Mouse (Mus musculus) cerebellum, adult (tissue): ENCODE data around the gene Car10.

Experiments
- ATAC-seq: cut with Nextera tagmentation; 2 replicates; pipeline ENCODE4 v1.9.2; 2017; ENCODE audit warnings: mild to moderate bottlenecking, moderate library complexity, mixed read lengths; ENCODE audit not compliant: insufficient number of reproducible peaks, low FRiP score, low TSS enrichment

Car10 gene

DNA sequence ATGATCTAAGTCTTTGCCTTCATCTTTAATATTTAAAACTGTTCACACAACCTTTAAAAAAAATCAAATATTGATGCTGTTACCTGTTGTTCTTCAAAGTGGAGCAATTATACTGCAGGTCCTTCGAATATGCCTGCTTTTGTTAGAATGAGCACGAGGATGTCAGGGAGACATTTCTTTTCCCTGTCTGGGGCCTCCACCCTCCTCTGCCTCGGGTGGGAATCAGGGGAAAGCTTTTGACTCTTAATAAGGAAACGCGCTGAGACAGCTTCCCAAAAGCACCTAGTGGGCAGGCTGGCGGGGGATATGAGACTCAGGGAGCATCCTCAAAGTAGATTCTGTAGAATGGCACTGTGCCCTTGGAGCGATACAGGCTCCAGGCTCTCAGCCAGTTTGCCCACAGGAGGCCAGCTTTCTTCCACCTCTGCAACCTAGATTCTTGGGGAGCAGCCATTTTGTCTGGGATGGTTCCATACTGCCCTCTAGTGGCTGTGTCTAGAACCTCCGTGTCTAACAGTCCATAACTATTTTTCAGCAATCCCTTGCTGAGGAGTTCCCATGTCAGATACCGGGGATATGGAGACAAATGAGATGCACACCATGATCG lies 373.8 kb downstream of the Car10 start:
- ATAC-seq: peak; percentile 95

DNA sequence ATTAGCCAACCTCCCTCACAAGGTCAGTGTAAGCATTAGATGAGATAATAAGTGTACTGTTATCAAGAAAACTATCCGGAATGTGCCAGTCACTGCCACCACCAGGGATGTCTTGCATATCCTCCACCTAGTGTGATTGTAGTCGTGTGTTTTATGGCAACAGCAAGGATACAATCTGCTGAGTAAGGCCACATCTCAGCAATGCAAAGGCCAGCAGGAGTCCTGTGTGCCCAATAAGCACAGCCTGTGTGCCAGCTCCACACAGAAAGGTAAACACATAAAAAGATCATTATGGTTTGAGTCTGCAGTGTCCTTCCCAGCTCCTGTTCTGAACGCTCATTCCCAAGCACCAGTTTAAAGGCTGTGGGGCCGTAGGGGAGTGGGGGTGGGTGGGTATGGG lies 386.8 kb downstream of the Car10 start:
- no peak for ATAC-seq

DNA sequence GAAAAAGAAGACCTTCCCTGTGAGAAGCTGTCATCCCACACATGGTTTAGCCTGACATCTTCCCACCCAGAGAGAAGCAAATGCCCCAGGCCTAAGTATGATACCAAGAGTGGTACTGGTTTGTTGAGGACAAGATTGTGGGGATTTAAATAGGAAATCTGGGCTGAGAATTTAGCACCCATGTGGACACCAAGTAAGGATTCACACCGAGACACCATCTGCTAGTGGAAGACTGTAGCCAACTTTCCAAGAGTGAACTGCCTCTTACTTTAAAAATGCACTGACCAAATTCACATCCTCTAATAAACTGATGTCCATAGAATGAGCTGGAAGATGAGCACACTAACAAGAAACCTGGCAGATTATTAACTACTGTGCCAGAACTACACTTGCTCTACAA lies 389.2 kb downstream of the Car10 start:
- ATAC-seq: peak; percentile 46; the same call in 1 of the 2 replicates

DNA sequence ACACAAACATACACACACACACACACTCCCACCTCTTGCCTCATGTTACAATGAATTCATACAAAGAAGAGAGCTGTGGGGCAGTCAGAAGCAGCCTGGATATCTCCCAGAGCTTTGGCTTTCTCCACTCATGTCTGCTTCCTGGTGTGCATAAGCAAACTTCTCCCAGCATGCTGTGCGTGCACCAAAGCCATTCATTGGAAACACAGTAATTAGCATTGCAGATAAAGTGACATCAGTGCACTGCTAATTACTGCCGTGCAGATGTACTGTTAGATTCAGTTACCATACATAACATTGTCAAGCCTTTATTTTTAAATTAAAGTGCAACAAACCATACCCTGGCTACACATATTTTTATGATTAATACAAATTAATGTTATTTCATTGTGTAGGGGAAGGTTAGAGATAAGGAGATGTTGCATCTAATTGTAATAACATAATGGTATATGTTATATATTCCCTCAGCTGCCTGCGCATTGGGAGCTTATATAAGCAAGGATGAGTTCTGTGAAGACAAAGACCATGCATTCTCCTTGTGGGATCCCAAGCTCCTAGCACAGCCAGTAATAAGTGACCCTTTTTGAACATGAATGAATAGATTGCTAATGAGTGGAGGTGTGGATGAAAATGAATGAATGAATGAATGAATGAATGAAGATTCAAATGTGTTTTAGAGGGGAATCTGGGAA lies 390.2 kb downstream of the Car10 start:
- no peak for ATAC-seq

DNA sequence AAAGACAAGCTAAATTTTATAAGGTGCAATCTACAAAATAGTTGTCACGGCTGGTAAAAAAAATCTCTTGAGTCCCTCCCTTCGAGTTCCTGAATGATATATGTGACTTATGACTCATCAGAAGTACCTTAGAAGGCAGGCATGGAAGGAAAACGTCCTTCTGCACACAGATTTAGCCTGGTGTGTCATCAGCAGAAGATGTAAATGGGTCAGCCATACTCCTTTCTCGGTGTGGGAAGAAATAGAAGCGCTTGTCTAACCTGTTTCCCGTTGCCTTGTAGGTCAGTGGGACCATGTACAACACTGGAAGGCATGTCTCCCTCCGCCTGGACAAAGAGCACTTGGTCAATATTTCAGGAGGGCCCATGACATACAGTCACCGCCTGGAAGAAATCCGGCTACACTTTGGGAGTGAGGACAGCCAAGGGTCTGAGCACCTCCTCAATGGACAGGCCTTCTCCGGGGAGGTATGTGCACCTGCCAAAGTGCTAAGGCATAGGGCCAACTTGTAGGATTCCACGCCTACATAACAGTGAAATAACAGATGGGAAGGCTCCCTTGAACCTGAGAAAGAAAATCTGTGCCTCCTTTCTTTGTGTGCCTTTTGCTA lies 392.5 kb downstream of the Car10 start:
- ATAC-seq: peak; percentile 90; the same call in 1 of the 2 replicates

DNA sequence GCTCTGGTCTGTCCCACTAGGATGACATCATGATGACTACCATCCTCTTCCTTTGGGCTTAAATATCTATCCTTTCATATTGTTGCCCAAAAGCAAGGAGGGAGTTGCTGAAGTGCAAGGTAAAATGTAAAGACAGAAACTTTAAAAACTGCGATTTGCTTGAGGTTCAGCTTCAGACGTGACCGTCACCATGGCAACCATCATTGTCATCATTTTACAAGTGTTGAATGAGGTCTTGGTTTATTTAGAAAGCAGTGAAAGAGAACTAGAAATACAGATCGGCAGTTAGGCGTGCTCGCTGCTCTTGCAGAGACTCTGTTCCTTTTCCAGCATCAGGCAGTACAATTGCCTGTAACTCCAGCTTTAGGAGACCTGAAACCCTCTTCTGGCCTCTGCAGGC lies 400.1 kb downstream of the Car10 start:
- ATAC-seq: no peak

DNA sequence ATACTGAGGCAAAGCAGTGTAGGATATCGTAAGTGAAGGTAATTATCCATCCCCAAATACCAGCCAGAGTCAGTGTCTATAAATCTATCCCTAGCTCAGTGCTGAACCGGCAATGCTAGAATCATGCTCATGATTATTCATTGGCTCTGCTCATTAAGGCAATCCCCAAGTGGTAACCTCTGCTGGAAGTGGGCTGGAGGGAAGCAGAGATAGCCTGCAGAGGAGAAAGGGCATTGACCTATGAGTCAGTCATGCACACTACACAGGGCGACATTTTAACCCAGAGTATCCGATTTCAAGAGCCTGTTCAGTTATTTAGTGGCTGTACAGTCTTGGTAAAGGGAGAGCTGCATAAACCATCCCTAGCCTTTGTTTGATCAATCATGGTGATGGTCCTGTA lies 402.6 kb downstream of the Car10 start:
- ATAC-seq: no peak

DNA sequence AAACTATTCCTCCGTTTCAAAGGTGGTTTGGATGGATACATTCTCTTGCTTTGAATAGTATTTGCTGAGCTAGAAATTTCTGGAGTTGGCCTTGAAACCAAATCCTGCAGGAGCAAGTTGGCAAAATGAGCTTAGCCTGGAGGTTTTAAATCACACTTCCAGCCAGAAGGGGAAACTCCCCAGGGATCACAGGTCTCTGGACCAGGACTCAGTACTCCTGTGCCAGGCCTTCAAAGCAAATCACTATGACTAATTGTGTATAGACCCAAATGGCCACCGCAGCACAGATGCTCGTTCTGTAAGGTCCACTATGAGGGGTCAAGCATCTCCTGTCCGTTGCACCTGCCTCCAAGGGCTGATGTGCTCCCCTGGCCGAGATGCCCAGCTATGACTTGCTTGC lies 403.8 kb downstream of the Car10 start:
- ATAC-seq: no peak

DNA sequence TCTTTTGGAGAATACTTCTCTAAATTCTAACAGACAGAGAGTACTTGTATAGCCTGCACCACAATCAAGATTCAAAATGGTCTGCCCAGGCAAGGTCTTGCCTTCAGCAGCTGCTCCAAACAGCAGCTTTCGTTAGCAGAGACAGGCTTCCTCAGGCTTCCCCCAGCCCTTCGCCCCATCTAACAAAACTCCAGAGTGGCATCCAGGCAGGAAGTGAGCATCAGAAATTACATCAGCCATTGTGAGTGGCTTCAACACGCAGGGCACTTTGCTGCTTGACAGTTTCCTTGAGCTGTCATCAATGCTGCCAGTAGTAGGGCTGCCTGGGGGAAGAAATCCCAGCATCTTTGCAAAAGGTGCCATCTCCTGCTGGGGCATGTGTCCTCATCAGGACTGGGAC lies 405.0 kb downstream of the Car10 start:
- no peak for ATAC-seq

DNA sequence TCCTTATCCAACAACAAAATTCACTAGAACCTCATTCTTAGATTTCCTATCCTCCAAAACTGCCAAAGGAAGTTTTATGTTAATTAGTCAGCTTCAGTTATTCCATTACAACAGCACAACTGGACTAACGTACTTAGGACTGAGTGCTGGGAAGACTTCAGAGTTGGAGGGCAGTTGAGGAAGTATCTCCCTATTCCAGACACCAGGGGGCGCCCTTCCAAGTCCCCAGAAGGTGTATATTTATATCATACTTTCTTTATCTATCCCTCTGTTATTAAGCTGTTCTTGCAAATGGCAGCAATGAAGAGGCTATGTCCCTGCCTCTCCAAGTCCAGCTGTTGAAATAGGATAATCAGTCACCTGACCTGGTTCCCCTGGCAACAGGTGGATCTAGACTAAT lies 405.6 kb downstream of the Car10 start:
- ATAC-seq: no peak

DNA sequence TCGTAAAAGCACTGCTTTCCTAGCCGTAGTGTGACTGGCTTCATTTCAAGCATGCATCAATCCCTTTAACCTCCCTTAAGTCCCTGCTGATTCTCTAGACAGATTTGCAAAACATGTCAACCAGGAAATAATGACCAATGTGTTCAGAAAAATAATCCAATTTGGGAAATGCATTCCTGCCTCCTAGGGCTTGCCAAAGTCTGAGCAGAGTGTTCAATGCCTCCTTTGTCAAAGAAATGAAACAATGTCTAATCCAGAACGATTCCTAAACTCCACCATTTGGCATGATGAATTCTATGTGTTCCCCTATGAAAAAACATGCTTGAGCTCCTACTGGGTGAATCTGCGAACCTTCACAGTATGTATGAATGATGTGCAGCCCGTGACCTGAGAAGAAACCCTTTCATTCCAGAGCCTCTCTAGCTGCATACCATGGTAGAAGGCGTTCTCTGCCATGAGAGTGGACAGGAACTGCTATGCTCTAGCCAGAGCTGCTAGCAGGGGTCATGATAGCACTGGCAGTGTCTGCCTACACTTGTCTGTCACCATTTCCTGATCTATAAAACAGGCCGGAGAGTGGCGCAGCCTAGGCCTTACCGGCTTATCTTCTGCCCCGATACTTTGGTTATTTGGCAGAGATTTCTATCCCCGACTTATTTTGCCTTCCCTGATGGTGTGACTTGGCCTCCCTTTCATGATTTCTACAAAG lies 411.9 kb downstream of the Car10 start:
- no peak for ATAC-seq

DNA sequence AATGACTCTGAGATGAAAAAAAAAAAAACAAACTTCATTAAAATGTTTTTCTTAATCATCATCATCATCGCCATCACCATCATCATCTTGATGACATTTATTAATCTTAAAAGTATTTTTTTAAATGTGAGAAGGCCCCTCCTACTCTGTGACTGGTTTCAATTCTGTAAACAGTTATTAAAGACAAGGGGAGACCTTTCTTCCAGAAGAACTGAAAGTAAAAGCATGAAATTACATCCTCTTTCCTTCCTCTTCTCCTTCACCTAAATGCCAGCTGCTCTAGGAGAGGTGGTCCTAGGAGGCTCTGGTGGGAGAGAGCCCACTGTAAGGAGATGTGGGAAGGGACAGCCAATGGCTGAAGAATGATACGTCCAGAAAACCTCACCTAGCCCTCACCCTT lies 415.0 kb downstream of the Car10 start:
- no peak for ATAC-seq

DNA sequence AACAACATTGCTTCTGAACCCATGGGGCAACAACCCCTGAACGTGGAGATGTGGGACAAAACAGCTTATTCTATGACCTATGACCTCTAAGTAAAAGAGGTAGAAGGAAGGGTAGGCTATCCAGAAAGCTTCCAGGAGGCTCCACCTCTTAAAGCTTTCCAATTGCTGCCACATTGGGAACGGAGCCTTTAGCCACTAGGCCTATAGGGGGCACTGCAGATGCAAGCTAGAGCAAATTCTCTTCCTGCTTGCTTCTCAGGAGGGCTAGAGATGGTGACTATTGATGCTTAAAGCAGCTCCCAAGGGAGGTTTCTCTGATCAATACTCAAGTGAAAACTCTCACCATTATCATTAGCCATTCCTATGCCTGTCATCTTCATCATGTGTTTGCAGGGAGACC lies 416.6 kb downstream of the Car10 start:
- ATAC-seq: no peak

DNA sequence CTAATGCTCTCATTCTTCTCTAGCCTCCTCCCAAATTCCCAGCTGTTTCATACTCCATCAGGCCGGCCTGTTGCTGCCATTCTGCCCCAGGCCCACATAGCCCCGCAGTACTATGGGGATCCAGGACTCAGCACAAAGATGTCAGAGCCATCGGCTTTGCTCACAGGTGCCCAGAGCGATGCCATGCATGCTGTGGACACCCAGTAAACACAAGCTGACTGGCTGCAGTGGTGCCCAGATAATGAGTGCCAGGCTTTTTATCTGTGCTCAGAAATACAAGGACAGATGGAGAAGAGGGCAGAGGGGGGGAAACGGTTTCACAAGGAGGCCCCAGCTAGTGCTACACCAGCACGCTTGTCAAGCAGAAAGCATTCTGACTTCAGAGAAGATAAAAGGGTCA lies 417.7 kb downstream of the Car10 start:
- ATAC-seq: peak; percentile 98

DNA sequence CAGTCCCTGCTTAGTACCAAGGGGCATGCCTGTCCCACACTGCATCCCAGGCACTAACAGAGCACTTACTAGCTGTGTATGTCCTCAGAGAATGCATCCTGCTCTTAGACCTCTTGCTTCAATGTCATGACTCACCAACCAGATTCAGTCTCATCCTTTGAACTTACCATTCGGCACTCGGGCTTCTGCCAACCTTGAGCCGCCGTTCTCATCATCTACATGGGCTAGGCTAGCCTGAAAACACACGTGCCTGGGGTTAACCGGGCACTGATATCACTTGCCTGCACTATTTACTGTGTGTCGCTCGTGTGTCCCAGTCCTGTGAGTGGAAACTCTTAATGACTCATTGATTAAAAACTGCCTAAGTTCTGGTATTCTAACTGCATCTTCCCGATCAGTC lies 418.4 kb downstream of the Car10 start:
- ATAC-seq: no peak

DNA sequence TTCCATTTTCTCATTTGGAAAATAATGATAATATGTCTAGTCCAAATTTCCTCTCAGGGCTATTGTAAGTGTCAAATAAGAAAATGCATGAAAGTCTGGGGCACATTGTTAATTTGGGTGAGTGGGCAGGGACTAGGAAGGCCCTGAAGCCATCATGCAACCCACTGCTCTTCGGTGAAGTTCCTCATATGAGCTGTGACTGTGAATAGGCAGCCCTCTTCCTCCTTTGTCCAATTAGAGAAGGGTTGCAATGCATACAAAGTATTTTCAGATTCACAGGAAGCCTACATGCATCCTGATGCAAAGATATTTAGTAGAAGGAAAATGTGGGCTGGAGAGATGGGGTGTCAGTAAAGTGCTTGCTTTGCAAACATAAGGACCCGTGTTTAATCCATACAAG lies 419.1 kb downstream of the Car10 start:
- no peak for ATAC-seq

DNA sequence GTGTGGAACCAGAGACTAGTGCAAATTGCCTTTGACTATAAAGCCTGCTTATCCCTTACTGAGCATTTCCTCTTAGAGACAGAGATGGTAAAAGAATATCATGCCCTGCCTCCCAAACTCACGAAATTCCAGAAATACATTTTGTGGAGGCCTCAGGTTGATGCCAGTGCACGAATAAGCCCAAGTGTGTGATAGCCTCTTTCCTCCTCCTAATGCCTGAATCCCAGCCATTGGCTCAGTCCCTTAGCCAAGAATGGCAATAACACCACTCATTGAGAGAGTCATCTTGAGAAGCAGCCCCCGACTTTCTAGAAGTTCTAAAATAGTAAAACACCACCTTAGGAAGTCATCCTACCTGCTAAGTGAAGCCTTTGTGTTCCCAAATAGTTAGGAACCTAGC lies 424.7 kb downstream of the Car10 start:
- ATAC-seq: no peak

DNA sequence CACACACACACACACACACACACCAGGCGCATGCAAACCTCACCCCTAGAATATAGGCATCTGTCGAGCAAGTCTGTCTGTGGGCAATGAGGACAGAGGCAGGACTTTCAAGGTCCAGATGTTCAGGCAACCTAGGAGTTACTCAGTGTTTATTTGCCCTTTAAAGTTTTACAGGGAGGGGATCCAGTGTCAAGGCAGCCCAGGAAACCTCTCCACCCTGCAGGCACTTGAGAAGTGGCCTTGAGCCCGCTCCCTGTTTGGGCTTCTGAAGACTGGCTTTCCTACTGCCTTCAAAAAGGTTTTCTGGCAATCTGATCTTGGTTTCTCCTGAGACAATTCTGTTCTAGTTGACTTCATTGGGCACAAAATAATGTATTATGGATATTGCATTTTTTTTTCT lies 428.1 kb downstream of the Car10 start:
- ATAC-seq: no peak

DNA sequence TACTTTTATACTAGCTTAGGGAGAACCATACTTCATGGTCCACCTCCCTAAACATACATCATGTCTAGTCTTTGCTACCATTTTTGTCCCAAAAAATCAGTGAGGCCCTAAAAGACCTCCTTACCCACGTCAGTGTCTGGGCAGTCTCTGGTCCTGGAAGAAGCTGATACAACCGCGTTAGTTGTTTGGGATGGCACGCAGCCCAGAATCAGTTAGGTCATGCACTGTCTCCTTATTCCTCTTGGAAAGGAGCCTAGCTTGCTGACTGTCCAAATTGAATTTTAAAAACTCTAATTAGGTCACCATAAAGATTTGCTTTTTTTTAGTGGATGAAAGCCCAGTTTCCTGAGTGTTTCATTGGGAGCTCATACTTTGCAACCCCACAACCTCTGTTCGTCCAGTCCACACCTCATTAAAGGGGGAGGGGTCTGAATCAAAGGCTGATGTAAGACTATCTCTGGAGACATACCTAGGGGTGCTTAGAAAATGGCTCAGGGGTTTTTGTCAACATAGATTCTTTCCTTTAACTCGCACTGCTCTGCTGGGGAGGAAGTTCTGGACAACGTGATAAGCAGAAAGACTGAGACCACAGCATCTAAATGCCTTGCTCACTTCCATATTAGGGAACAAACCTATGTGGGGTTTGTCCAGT lies 433.3 kb downstream of the Car10 start:
- peak; percentile 86 for ATAC-seq

DNA sequence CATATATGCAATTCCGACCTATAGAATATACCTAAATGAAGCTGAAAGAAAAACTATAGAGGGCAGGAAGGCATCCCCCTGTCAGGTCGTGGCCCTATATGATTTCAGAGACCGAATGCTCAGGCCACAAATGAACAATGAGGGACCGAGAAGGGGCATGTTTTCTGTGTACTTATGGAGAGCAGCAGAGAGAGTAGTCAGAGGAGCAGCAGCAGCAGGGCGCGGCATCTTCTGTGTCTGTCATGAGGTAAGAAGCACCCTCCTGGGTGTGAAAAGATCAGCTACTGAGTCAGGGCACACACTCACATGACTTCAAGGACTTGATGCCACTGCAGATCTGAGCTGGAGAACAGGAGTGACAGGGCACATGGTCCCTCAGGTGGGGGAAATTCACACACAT lies 438.4 kb downstream of the Car10 start:
- no peak for ATAC-seq

DNA sequence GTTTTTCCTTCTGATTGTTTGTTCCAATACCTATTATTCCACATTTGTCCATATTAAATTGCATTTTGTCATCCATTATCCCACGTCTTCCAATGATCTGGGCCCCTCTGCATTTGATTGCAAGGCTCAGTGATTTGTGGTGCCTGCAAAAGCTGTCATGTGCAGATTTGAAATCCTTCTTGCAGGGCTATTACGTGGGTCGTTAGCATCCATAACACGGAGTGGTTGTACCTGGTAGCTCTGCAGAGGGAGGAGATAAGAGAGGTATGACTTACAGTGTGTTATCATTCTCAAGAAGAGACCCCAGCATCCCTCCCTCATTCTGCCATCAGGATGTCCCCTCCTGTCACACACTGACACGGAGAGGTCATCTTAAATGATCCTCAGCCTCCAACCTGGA lies 451.1 kb downstream of the Car10 start:
- ATAC-seq: no peak
